Mouse (Mus musculus) heart, adult 2 months (tissue): Measurements from ENCODE around the gene Sbf2.
A peak's percentile ranks its signal among the peaks of the same experiment; 100 is the strongest.

Experiments used
- CTCF ChIP-seq: fragments of 200-600 bp; IDR thresholded peaks from 2 replicates; pipeline ENCODE4 v1.8.1; 2022; ENCODE audit warnings: antibody characterized with exemption, mild to moderate bottlenecking, moderate library complexity
- EP300 ChIP-seq: fragments of 200-500 bp; IDR thresholded peaks from 2 replicates; pipeline ENCODE4 v1.6.1; 2011; ENCODE audit warnings: low read depth, low read length, control low read depth; ENCODE audit not compliant: insufficient read depth

- TF ChIP-seq CTCF (peak; percentile 29), EP300 (no peak)
Observed at GRCm38 (mm10) chr7:110638305-110639110, 23.8 kb upstream of the Sbf2 start.
